Mouse (Mus musculus): ENCODE results near the gene Epdr1. TPM values are rescaled to one million over a fixed set of nuclear protein-coding genes. Genes with fewer than 3 reads are reported as not detected.

The Epdr1 gene
- 10 to 100 TPM; 77.0 to 87.6 TPM for total RNA-seq (2021)

DNA sequence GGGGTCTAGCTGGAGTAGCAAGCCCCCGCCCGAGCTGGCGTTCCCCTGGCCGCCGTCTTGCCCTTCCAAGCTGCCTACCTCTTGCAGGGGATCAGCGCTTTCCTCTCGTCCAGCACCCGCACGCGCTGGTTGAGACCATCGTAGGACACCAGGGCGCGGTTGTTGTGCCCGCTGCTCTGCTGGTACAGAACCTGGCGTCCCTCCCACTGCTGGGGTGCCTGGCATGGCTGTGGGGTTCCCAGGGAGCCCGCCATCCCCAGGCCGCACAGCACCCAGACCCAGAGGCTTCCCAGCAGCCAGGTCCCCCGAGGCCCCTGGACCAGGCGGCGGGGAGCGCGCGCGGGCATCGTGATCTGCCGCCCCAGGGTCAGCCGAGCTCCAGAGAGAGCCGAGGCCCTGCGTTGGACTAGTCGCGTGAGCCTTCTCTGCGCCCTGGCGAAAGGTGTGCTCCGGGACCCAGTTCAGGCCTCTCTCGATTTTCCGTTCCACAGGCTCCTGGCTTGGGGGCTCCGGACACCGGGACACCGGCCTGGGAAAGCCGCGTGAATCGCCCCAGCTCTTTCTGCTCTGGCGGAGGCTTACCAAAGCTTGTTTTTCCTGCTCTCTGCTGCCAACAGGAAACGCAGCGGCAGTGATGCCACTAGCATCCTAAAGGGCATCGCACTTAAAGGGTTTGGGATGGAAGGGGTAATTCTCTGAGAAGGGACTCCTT, at the start of gene Epdr1:
Epdr1 (minus strand) TSS at position 712 of the 712 bp plus-strand sequence.
- peak; percentile 75 to 81 for DNase-seq (ENCODE audit: low spot score in 2 of 2)
- intact Hi-C loops (cut with DNase I): no loop called here

DNA sequence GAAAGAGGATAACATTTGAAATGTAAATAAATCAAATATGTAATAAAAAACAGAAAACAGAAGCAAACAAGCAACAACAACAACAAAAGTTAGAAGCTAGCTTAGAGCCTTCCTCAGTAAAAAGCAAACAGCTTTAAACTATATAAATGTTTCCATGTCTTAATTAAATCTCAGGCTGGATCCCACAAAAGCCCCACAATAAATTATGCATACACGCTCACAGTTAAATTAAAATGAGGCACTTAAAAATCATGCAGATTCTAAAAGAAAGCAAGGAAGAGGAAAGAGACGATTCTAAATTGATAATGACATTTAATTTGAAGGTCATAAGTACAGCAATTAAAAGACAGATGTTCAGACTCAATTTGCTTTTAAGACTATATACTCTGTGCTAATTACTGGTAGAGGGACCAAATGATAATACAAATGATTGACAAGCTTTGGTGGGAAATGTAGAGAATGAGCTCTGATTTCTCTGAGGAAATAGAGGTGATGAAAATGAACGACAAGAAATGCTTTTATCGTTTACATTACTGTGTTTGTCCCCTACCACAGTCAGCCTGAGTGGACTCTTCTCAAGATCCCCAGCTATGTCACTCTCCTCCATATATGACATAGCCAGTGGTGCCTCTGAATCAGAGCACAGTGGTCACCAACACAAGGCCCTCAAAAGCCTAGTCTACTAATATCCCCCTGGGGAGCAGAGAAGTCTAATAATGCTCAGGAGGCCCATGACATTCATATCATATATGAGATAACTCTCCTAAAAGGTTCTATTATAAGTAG, 48.8 kb upstream of the Epdr1 start:
- intact Hi-C loops (cut with DNase I): no loop called here
- DNase-seq (ENCODE audit: low spot score in 2 of 2): no peak

DNA sequence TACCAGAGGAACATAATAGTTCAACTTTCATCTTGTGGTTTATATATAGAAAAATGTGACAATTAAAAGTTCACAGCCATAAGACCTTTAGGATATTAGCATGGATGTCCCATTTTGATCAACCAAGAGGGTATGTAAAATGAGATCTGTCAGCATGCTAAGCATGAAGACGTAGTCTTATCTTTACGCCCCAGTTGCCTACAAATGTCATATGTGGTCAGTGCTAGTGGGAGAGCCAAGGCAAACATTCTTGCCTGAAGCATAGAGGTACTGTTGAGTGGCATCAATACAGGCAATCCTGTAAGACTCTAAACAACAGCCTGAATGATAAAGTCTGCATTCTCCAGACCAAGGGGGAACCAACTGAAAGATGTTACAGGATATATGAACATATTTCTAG, 32.7 kb upstream of the Epdr1 start:
- intact Hi-C loops (cut with DNase I): no loop called here
- no peak for DNase-seq (ENCODE audit: low spot score in 2 of 2)

DNA sequence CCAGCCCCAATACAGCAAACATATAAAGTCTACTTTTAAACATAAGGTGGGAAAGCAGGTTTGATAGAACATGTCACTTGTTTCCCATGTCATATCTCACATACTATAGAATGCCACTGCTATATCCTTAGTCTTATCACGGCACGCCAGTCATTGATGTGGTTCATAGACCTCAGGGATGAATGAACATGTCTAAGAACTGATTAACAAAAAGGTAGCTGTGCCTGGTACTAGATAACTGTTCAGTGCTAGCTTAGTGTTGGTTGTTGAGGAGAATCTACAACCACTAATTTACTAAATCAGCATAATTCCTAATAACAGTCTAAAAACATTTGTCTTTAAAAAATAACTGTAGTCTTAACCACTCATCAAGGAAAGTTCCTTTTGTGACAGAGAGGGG, 30.1 kb upstream of the Epdr1 start:
- no peak for DNase-seq (ENCODE audit: low spot score in 2 of 2)
- intact Hi-C loops (cut with DNase I): no loop called here

DNA sequence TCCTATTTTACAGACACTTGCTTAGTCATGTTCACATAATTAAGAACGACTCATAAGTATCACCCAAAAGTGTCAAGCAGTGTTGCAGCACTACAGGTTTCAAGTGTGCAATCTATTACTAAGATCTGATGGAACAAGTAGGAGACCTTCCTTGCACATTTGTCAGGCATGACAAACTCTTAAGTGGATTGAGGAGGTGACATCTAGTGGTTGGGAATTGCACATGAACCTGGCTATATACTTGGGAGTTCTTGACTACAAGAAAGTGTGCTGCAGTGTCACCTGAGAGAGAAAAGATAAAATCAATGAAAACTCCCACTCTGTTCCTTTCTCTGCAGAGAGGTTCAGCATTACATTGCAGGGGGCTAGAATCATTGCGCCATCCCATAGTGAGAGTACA, 24.5 kb upstream of the Epdr1 start:
- intact Hi-C loops (cut with DNase I): no loop called here
- DNase-seq (ENCODE audit: low spot score in 2 of 2): peak in 1 of 2 experiments; percentile 44

DNA sequence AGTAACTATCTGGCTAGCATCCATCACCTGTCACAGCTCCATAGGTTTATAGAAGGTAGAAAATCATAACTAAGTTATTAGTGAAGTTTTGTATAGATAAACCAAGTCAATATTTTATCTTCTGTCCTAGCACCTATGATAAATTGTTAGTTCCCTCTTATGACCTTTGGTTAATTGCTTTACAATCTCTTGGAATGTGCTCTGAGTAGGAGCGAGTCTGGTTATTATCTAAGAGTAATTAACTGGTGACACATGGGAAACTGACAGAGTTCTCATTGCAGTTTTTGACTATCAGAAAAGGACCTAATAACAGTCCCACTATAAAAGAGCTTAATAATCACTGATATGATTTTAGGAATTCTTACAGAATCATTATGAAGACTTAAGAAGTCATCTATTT, 23.8 kb upstream of the Epdr1 start:
- intact Hi-C loops (cut with DNase I): no loop called here
- DNase-seq (ENCODE audit: low spot score in 2 of 2): no peak

DNA sequence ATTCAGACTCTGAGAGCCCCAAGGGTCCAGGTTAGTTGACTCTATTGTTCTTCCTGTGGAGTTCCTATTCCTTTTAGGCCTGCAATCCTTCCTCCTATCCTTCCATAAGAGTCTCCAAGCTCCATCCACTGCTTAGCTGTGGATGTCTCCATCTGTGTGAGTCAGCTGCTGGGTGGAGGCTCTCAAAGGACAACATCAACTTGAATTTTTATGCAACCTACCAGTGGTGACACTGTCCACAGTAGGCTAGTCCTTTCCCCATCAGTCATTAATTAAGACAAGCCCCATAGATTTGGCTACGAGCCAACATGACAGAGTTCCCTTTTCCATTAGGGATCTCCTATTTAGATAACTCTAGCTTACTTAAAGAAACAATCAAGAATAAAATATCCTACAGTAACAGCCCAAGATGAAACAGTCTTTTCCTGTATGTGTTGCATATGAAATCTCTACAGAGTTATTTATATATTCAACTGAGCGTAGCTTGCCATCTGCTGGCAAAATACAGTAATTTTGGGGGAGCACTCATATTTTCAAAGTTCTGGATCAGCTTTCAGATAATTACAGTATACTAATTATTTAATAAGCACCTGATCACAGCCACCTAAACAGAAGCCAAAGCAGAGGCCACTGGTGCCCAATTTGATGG, 20.6 kb upstream of the Epdr1 start:
- intact Hi-C loops (cut with DNase I): loop anchor here (2.0 kb wide), 2 partner anchors 276 to 464 kb away; no protein-coding TSS in a partner anchor
- DNase-seq (ENCODE audit: low spot score in 2 of 2): peak in 1 of 2 experiments; percentile 38

DNA sequence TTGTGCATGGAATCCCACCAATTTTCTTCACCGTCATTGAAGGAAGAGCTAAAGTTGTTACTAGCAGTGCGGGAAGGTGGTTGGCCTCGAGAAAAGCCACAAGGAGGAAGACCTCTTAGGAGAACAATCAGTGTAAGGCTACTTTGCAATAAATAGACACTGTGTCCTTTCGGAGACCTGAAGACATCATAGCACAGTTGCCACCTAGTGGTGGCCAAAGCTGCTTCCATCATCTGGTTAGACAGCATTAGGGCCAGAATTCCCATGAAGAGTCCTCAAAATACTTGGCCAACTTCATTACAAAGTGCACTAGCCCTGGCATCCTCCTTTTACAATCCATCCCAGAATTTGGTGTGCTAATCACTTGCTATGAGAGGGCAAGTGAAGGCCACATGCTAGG, 16.4 kb upstream of the Epdr1 start:
- intact Hi-C loops (cut with DNase I): no loop called here

DNA sequence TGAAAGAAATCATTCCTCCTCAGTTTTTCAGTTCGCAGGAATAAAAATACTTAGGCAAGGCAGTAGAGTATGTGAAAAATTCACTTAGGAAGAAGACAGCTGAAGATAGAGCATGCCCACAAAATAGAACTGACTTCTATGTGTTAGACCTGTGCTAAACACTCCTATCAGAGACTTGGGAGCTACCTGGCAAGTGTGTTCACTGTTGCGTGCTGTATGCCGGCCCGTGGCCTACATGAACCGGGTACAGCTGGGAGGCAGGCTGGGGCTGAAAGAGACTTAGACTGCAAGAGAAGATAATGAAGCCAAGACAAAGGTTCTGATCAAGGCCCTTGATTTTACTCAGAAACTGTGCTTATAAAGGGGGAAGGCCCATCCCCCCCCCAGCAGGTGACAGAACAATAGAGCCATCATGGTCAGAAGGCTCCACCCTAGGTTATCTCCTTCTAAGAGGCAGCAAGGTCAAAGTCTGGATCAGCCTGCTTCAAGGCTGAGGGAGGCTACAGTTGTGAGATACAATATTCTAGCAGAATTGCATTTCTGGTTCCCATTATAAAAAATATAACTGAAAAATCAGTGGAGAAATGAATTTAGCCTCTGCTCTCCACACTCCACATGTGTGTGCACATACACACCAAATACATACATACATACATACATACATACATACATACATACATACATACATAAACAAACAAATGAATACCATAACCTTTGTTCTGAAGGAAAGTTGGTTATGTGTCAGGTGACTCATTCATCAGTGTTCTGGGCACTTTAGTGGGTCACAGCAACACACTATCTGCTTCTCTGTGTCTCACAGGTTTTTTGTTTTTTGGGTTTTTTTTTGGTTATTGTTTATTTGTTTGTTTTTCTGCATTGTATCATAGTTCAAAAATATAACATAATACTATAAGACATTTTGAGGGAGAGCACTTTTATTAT, 11.3 kb upstream of the Epdr1 start:
- intact Hi-C loops (cut with DNase I): no loop called here
- no peak for DNase-seq (ENCODE audit: low spot score in 2 of 2)

More for the DNA sequence above, 16.4 kb upstream of the Epdr1 start:
- DNase-seq (ENCODE audit: low spot score in 2 of 2): no peak

DNA sequence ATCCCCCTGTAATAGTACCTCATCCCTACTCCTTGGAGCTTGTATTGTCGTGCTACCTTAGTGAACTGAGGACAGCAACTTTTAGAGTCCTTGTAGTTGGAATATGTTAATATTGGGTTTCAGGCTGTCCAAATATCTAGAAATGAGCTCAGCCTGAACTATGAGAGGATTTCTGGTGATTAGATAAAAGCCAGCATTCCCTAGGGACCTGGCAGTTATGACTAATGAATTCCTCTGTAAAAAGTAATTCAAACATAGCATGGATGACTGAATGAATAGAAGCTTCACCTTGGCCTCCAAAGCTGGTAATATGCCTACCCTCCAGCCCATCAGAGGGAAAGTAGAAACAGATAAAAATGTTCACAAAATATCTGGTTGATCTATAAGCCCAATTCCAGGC, 6.7 kb upstream of the Epdr1 start:
- intact Hi-C loops (cut with DNase I): loop anchor here (5.0 kb wide), 1 partner anchor 179 kb away; no protein-coding TSS in a partner anchor
- no peak for DNase-seq (ENCODE audit: low spot score in 2 of 2)

DNA sequence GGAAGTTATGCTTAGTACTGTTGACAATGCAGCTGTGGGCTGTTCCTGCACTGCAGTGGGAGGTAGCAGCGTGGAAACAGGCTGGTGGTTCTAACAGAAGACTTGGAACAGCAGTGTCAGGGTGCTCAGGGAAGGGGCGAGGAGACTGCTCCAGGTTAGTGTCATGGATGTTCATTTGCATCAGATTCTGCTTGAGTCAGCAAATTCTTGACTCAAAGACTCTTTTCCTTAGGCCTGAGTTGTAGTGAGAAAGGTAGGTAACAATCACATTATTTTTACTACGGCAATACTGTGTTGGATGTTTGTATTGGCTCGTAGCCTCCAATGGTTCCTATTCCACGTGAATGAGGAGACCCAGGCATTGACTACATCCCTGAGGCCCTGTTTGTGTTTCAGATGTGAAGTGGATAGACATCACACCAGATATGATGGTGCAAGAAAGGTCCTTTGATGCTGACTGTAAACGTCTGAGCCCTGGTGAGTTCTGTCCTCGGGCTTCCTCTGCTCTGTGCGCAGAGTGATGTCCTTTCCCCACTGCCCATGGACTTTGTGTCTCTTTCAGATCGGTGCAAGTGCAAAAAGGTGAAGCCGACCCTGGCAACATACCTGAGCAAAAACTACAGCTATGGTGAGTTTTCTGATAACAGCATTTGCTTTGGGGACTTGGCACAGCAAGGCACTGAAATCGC, 5.0 kb upstream of the Epdr1 start:
- intact Hi-C loops (cut with DNase I): loop anchor here (5.0 kb wide), 1 partner anchor 177 kb away; no protein-coding TSS in a partner anchor
- no peak for DNase-seq (ENCODE audit: low spot score in 2 of 2)

DNA sequence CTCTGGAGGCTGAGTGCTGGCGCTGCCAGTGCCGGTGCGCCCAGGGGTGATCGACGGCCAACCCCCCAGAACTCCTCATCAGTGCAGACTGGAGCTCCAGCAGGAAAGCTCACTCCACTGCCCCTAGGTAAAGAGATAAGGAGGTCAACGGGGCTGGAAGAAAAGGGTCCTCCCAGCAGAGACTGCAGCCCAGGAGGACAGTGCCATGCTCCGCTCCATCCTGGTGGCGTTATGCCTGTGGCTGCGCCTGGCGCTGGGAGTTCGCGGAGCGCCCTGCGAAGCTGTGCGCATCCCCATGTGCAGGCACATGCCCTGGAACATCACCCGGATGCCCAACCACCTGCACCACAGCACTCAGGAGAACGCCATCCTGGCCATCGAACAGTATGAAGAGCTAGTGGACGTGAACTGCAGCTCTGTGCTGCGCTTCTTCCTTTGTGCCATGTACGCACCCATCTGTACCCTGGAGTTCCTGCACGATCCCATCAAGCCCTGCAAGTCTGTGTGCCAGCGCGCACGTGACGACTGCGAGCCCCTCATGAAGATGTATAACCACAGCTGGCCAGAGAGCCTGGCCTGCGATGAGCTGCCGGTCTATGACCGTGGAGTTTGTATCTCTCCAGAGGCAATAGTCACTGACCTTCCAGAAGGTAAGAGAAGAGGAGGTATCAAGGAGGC, 3.6 kb upstream of the Epdr1 start:
- intact Hi-C loops (cut with DNase I): no loop called here

DNA sequence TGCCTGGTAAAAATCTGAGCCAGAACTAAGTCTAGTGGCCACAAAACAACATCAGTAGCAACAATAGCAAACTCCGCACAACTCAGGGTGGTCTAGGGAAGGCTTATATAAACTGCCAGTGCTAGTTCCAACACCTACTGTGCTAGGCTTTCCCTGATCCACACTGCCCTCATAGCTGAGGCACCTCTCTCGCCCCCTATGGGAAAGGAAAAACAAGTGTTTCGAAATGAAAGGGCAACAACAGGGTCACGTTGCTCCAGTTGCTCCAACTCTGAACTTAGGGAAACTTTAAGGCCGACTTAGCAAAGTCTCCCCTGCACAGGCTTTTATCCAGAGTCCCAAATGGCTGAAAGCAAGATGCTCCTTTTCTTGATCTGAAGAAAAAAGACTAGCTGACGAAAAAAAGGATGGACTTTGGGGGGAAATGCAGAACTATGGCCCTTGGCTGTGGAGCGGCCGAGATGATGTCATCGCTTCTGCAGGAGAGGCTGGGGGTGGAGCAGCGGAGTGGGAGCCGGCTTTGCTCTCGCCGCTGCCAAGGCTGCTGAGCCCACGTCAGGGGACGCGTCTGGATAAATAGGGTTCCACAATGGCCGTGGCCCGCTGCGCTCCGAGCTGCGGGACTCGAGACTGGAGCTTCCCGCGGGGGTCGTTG, 3.0 kb upstream of the Epdr1 start, which contains the start of gene Sfrp4:
Sfrp4 (plus strand) TSS at position 532 of the 655 bp plus-strand sequence.
- DNase-seq (ENCODE audit: low spot score in 2 of 2): peak; percentile 31 to 73
- intact Hi-C loops (cut with DNase I): no loop called here

More for the DNA sequence above, 3.6 kb upstream of the Epdr1 start:
- peak; percentile 14 to 37 for DNase-seq (ENCODE audit: low spot score in 2 of 2)

DNA sequence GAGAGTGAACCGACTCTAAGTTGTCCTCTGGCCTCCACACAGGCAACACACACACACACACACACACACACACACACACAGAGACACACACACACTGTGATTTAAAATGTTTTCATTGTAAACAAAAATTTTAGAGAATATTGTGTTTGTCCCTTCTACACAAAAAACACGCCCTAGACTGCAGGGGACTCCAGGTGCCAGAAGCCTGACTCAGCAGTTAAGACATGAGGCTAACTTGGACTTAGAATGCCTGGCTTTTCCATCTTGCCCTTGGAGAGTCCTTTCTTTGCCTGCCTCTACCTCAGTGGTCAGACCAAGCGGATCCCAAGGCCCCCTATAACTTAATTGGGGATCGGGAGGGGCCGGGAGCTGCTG, 899 bp downstream of the Epdr1 start:
- peak; percentile 18 to 40 for DNase-seq (ENCODE audit: low spot score in 2 of 2)
- intact Hi-C loops (cut with DNase I): no loop called here

DNA sequence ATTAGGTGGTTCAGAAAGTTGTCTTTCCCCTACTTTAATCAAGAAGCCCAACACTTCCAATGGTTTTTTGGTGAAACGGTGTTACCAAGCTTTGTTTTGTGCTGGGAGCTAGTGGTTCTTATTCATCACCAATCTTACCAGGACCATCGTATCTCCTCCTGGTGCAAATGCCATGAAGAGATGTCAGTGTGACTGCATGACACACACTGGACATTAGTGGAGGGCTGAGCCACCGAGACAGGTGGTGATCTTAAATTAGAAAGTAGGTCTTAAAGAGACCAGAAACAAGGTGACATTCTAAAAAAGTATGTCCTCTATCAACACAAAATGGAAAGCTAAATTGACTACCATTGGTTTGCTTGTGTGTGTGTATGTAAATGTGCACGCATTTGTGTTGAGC, 1.6 kb downstream of the Epdr1 start:
- intact Hi-C loops (cut with DNase I): no loop called here

DNA sequence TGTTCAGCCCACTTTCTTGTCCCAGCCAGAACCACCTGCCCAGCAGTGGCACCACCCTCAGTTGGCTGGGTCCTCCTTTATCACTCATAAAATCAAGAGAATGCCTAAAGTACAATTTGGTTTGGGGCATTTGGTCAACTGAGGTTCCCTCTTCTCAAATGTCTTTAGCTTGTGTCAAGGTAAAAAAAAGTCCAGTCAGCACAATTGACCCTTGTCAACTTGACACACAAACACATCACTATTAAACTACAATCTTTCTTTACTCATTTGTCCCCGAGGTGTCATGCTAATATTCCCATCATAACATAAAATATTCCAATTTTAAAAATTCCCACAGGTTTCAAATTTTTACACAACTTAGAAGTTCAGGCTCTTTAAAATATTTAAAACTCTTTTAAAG, 5.4 kb downstream of the Epdr1 start:
- no peak for DNase-seq (ENCODE audit: low spot score in 2 of 2)
- intact Hi-C loops (cut with DNase I): no loop called here

More for the DNA sequence above, 1.6 kb downstream of the Epdr1 start:
- no peak for DNase-seq (ENCODE audit: low spot score in 2 of 2)

DNA sequence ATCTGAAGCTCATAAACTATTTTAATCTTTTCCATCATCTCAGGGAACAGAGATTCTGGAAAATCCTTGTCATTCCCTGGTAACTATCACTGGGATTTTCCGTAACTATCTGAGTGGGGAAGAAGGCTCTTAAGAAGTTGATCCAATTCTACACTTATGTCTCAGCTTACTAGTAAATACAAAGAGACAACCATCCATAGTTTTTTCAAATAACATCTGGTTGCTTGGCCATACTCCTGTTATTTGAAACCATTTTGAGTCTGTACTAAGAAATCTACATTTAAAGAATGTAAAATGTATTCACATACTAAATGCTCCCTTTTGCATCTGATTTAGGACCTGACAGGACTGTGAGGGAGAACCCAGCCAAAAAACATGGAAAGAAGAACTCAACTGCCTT, 6.3 kb downstream of the Epdr1 start:
- intact Hi-C loops (cut with DNase I): no loop called here

DNA sequence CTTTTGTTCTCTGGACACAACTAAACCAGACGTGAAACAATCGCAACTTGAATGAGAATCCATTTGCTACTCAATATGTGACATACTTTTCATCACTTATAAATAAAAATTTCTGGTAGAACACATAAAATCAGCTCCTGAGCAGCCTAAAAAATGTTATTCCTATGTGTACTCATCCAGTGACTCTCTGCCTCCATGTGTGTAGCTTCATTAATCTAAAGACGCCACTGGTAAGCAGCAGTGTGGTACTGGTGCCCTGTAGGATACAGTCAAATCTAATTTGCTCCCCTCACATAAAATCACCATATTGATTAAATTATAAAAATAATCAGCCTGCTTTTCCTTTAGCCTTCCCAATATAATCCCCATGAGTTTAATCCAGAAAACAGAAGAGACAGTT, 6.8 kb downstream of the Epdr1 start:
- DNase-seq (ENCODE audit: low spot score in 2 of 2): no peak

More for the DNA sequence above, 6.3 kb downstream of the Epdr1 start:
- DNase-seq (ENCODE audit: low spot score in 2 of 2): no peak

More for the DNA sequence above, 6.8 kb downstream of the Epdr1 start:
- intact Hi-C loops (cut with DNase I): no loop called here
